ENCODE assay signal across 14 mouse cellular contexts in the genomic region with DNA sequence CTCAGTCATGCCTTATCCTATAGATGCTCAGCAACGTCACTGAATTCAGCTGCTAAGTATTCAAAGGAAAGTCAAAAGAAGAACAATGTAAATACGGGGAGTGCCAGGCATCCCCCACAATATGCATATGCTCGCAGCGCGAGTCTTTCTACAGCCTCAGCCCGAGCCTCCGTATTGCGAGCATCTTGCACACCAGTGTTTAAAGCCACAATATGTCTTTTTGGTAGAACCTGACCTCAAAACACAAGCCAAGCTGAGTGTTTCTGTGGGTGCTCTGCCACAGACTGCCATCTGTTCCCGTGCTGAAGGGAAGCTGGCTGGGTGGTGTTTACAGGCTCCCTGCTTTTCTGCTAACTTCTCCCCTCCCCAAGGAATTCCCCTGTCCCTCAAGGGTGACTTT. TPM values are rescaled to one million over a fixed set of nuclear protein-coding genes. Genes with fewer than 3 reads are reported as not detected.
DNase-seq lines count a peak whose midpoint lies in the region; ATAC-seq lines count a peak whose summit lies in the region.
"Had no signal": no experiment of that assay in that cellular context is flagged by ENCODE, and none has a peak within 500 bp of the region (broad histone marks: within the 10 kb centered on the region; RNA-seq: fewer than 3 reads in every experiment).

No protein-coding gene starts in this region.

- no peaks in the 10 kb centered on the region for H3K27me3 ChIP-seq in forebrain, embryonic 16.5 days (replicated peaks; ENCODE audit: control insufficient read depth, insufficient read depth, low read length)
- H3K27me3 ChIP-seq in intestine, embryonic 16.5 days (replicated peaks; ENCODE audit: control insufficient read depth, insufficient read depth, low read length) = no peaks in the 10 kb centered on the region
- H3K27me3 ChIP-seq: heart, embryonic 12.5 days; hindbrain, embryonic 13.5 days; limb, embryonic 15.5 days; neural tube, embryonic 13.5 days had no signal

- DNase-seq in layer of hippocampus, adult 18-20 months (ENCODE audit: low spot score in 2 of 2) = peak; percentile 45 to 75
- no peak for DNase-seq in layer of hippocampus, postnatal 10 days (ENCODE audit: low spot score in 2 of 2)
- peak; percentile 36 to 56 for DNase-seq in left cerebral cortex, postnatal 10 days (ENCODE audit: extremely low spot score in 1 of 2, low spot score in 2 of 2)
- DNase-seq in urinary bladder, adult 2 months (ENCODE audit: low spot score) = no peak
- DNase-seq in kidney, postnatal 4 days = no peak
- DNase-seq: embryo, embryonic 11 days; midbrain, embryonic 14.5 days had no signal

- peaks cover 7% of the 10 kb centered on the region; the same call in 1 of the 2 replicates for H3K4me1 ChIP-seq in forebrain, embryonic 16.5 days (replicated peaks; ENCODE audit: control insufficient read depth, insufficient read depth, low read length)
- no peaks in the 10 kb centered on the region for H3K4me1 ChIP-seq in intestine, embryonic 16.5 days (ENCODE audit: control insufficient read depth, insufficient read depth, low read length)
- H3K4me1 ChIP-seq: heart, embryonic 12.5 days; hindbrain, embryonic 13.5 days; limb, embryonic 15.5 days; neural tube, embryonic 13.5 days had no signal

- H3K4me3 ChIP-seq in forebrain, embryonic 16.5 days (replicated peaks; ENCODE audit: low read length) = no peak overlapping the region
- no peak overlapping the region for H3K4me3 ChIP-seq in intestine, embryonic 16.5 days (ENCODE audit: low read length)
- H3K4me3 ChIP-seq: heart, embryonic 12.5 days; hindbrain, embryonic 13.5 days; limb, embryonic 15.5 days; neural tube, embryonic 13.5 days had no signal

- ATAC-seq in forebrain, embryonic 16.5 days = peak; percentile 45; the same call in 1 of the 2 replicates
- no peak for ATAC-seq in intestine, embryonic 16.5 days
- ATAC-seq: Patski had no signal

- H3K36me3 ChIP-seq in forebrain, embryonic 16.5 days (ENCODE audit: control insufficient read depth, insufficient read depth) = no peaks in the 10 kb centered on the region
- no peaks in the 10 kb centered on the region for H3K36me3 ChIP-seq in intestine, embryonic 16.5 days (ENCODE audit: control insufficient read depth, insufficient read depth, low read length)
- H3K36me3 ChIP-seq: heart, embryonic 12.5 days; hindbrain, embryonic 13.5 days; limb, embryonic 15.5 days; neural tube, embryonic 13.5 days had no signal

- no peak overlapping the region for H3K27ac ChIP-seq in forebrain, embryonic 16.5 days (ENCODE audit: low read length)
- no peak overlapping the region for H3K27ac ChIP-seq in intestine, embryonic 16.5 days (ENCODE audit: low read length)
- H3K27ac ChIP-seq: hindbrain, embryonic 13.5 days; limb, embryonic 15.5 days; neural tube, embryonic 13.5 days had no signal

- 48% methylated on average over 9 of the region's 9 CpGs for WGBS in forebrain, embryonic 16.5 days
- WGBS in intestine, embryonic 16.5 days = 56% methylated on average over 9 of the region's 9 CpGs

- intact Hi-C loops in left cerebral cortex, postnatal 10 days (cut with DNase I) = loop anchor here (5.0 to 10.0 kb wide), 2 partner anchors 44 to 77 kb away; a partner anchor contains a TSS

- no peaks in the 10 kb centered on the region for H3K9me3 ChIP-seq in forebrain, embryonic 16.5 days (ENCODE audit: control insufficient read depth, low read length)
- H3K9me3 ChIP-seq in intestine, embryonic 16.5 days (ENCODE audit: control insufficient read depth, low read length) = no peaks in the 10 kb centered on the region
- H3K9me3 ChIP-seq: heart, embryonic 12.5 days; hindbrain, embryonic 13.5 days; limb, embryonic 15.5 days; neural tube, embryonic 13.5 days had no signal

- no peak overlapping the region for H3K9ac ChIP-seq in forebrain, embryonic 16.5 days (replicated peaks; ENCODE audit: low read depth, low read length)
- no peak overlapping the region for H3K9ac ChIP-seq in intestine, embryonic 16.5 days (ENCODE audit: low read depth, low read length)
- H3K9ac ChIP-seq: heart, embryonic 12.5 days; hindbrain, embryonic 13.5 days; limb, embryonic 15.5 days; neural tube, embryonic 13.5 days had no signal

- no peak overlapping the region for H3K4me2 ChIP-seq in forebrain, embryonic 16.5 days (ENCODE audit: low read length)
- no peak overlapping the region for H3K4me2 ChIP-seq in intestine, embryonic 16.5 days (ENCODE audit: low read depth, low read length)
- H3K4me2 ChIP-seq: heart, embryonic 12.5 days; hindbrain, embryonic 13.5 days; limb, embryonic 15.5 days; neural tube, embryonic 13.5 days had no signal

RNA-seq across cellular contexts. Expression of a gene that starts 46.7 kb away (rescaled TPM):
- 100 to 1,000 TPM; 104 to 106 TPM for total RNA-seq in layer of hippocampus, adult 18-20 months (2021)
- total RNA-seq in layer of hippocampus, postnatal 10 days (2021) = 10 to 100 TPM; 77.3 to 85.9 TPM
- 12.8 and 15.1 TPM in 2 replicates for polyA plus RNA-seq in forebrain, embryonic 16.5 days (2015; fragmentation: Nextera tagmentation; extraction: Ambion mirVana)
- 10 to 100 TPM; 72.6 to 78.6 TPM for total RNA-seq in left cerebral cortex, postnatal 10 days (2021)
- polyA plus RNA-seq in urinary bladder, adult 2 months (2012; rRNA removed) = 3.0 and 4.8 TPM in 2 replicates
- polyA plus RNA-seq in intestine, embryonic 16.5 days (2015; fragmentation: Nextera tagmentation; extraction: Ambion mirVana) = 1.2 and 1.3 TPM in 2 replicates

Comparison
In these comparisons a context has a peak if more than half of its experiments do, and no peak if none do; other contexts are left out.
1. DNase-seq: peak in layer of hippocampus, adult 18-20 months (2 of 2) and left cerebral cortex, postnatal 10 days (2 of 2); none in layer of hippocampus, postnatal 10 days (0 of 2), urinary bladder, adult 2 months (single experiment) and kidney, postnatal 4 days (0 of 2).